Mouse (Mus musculus) spleen, adult 2 months (tissue): ENCODE results near the gene 4930563M21Rik. TPM values are rescaled to one million over a fixed set of nuclear protein-coding genes. Genes with fewer than 3 reads are reported as not detected.

Source experiments
- DNase-seq, 2 experiments: peaks; one replicate each; pipeline versions ENCODE4 v3.0.0 to v3.0.0-alpha.2; 2012 to 2021; ENCODE audit warnings: low spot score in 2 of 2, low read depth in 1 of 2
- H3K27ac ChIP-seq: fragments of 200-500 bp; 2 replicates; pipeline ENCODE4 v1.5.1; 2012; ENCODE audit warnings: low read length, inconsistent platforms; ENCODE audit not compliant: insufficient read depth
- H3K27me3 ChIP-seq: fragments of 200-500 bp; 2 replicates; pipeline ENCODE4 v1.6.1; 2012; ENCODE audit warnings: mild to moderate bottlenecking, moderate library complexity, low read length, inconsistent platforms; ENCODE audit not compliant: control insufficient read depth, insufficient read depth
- H3K36me3 ChIP-seq: fragments of 200-500 bp; 2 replicates; pipeline ENCODE4 v1.6.1; 2012; ENCODE audit warnings: mild to moderate bottlenecking, low read length, inconsistent platforms; ENCODE audit not compliant: control insufficient read depth, insufficient read depth
- H3K4me1 ChIP-seq: fragments of 200-500 bp; 2 replicates; pipeline ENCODE4 v1.6.1; 2011; ENCODE audit warnings: inconsistent platforms; ENCODE audit not compliant: control insufficient read depth, insufficient read depth, insufficient read length
- H3K4me3 ChIP-seq: fragments of 200-500 bp; 2 replicates; pipeline ENCODE4 v1.5.1; 2011; ENCODE audit warnings: mild to moderate bottlenecking, inconsistent platforms; ENCODE audit not compliant: insufficient read depth, insufficient read length; ENCODE audit errors: extremely low read depth
- CTCF ChIP-seq: fragments of 200-500 bp; IDR thresholded peaks from 2 replicates; pipeline ENCODE4 v1.5.1; 2011; ENCODE audit warnings: mild to moderate bottlenecking, inconsistent platforms; ENCODE audit not compliant: insufficient read depth, insufficient read length, insufficient replicate concordance; ENCODE audit errors: extremely low read depth
- POLR2A ChIP-seq: fragments of 200-500 bp; IDR thresholded peaks from 2 replicates; pipeline ENCODE4 v1.6.1; 2011; ENCODE audit warnings: low read depth, low read length, inconsistent platforms
- WGBS: fragments of 180-500 bp; shearing (Covaris S2); methylation state at CpG from one replicate; pipeline ENCODE4 v1.1.7; 2018; 5-methylcytosine and 5-hydroxymethylcytosine counted together
- polyA plus RNA-seq: library from polyadenylated mRNA; depleted of rRNA; stranded (reverse); fragments of >200 nt; gene quantifications from 2 replicates; pipeline ENCODE4 v1.2.3, GENCODE M21; 2012; rRNA removed

The 4930563M21Rik gene
- not detected in 2 replicates for polyA plus RNA-seq

- 79% methylated on average over 4 of the region's 4 CpGs for WGBS
- H3K36me3 ChIP-seq = no peaks in the 10 kb centered on the region
These were observed at the start of gene 4930563M21Rik for GRCm38 (mm10) chr9:56010450-56010849. Gene 4930563M21Rik, minus strand, starts transcription at chr9:56010550.

DNA sequence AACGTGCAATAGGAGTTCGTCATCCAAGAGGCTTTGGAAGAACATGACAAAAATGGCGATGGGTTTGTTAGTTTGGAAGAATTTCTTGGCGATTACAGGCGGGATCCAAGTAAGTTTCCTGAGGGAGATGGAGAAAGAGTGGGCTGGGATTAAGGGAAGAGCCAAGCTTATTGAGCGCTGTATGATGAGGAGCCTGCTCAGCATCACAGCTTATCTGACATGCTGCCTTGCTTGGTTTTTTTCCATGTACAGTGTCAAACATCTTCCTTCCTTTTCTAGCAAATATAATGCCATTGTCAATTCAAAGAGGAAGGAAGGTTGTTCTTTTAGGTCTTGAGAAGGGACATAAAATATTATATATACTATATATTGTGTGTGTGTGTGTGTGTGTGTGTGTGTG lies 45.8 kb upstream of the 4930563M21Rik start:
- TF ChIP-seq CTCF (no peak), POLR2A (no peak)
- 91% methylated on average over 6 of the region's 6 CpGs for WGBS
- no peak for DNase-seq
- H3K27me3 ChIP-seq = no peaks in the 10 kb centered on the region
- H3K36me3 ChIP-seq = peaks cover 16% of the 10 kb centered on the region
- peaks cover 2% of the 10 kb centered on the region; the same call in 1 of the 2 replicates for H3K4me1 ChIP-seq
- H3K27ac ChIP-seq = no peak overlapping the region
- H3K4me3 ChIP-seq = no peak overlapping the region

More at GRCm38 (mm10) chr9:56010450-56010849, at the start of gene 4930563M21Rik:
- DNase-seq = no peak
- Histone ChIP-seq H3K27me3 (no peaks in the 10 kb centered on the region), H3K4me1 (no peaks in the 10 kb centered on the region), H3K27ac (no peak within 1 kb of the TSS), H3K4me3 (no peak within 1 kb of the TSS)
- TF ChIP-seq CTCF = no peak
- TF ChIP-seq POLR2A = no peak

DNA sequence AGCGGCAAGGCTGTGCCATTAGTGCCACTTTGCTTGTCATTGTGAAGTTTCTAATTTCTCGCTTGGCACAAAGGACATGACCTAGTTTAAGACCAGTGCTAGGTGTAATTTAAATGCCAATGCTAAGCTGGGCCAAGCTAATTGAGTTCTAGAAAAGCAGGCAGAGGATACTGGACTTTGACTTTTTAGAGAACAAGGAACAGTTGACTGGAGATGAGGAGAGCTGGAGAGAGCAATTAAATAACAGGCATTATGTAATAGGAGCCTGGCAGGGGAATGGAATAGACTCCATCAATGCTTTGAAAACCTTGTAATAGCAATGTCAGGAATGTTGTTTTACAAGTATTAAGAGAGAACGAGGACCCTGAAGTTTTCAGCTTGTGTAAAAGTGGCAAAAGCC lies 43.4 kb upstream of the 4930563M21Rik start:
- H3K4me3 ChIP-seq = no peak overlapping the region
- no peak overlapping the region for H3K27ac ChIP-seq
- no peaks in the 10 kb centered on the region for H3K27me3 ChIP-seq
- no peak for TF ChIP-seq CTCF
- 91% methylated on average over 3 of the region's 3 CpGs for WGBS
- peaks cover 10% of the 10 kb centered on the region for H3K36me3 ChIP-seq
- DNase-seq = no peak
- H3K4me1 ChIP-seq = peaks cover 2% of the 10 kb centered on the region; the same call in 1 of the 2 replicates

- TF ChIP-seq POLR2A (no peak), CTCF (no peak)
- no peak for DNase-seq
- WGBS = 2% methylated on average over 16 of the region's 16 CpGs
- H3K27ac ChIP-seq = peak overlapping the region; percentile 68
- peak overlapping the region; percentile 85 for H3K4me3 ChIP-seq
- no peaks in the 10 kb centered on the region for H3K27me3 ChIP-seq
- H3K4me1 ChIP-seq = peaks cover 2% of the 10 kb centered on the region
- peaks cover 1% of the 10 kb centered on the region for H3K36me3 ChIP-seq
These were observed 31.9 kb upstream of the 4930563M21Rik start for GRCm38 (mm10) chr9:56042181-56042621.

DNA sequence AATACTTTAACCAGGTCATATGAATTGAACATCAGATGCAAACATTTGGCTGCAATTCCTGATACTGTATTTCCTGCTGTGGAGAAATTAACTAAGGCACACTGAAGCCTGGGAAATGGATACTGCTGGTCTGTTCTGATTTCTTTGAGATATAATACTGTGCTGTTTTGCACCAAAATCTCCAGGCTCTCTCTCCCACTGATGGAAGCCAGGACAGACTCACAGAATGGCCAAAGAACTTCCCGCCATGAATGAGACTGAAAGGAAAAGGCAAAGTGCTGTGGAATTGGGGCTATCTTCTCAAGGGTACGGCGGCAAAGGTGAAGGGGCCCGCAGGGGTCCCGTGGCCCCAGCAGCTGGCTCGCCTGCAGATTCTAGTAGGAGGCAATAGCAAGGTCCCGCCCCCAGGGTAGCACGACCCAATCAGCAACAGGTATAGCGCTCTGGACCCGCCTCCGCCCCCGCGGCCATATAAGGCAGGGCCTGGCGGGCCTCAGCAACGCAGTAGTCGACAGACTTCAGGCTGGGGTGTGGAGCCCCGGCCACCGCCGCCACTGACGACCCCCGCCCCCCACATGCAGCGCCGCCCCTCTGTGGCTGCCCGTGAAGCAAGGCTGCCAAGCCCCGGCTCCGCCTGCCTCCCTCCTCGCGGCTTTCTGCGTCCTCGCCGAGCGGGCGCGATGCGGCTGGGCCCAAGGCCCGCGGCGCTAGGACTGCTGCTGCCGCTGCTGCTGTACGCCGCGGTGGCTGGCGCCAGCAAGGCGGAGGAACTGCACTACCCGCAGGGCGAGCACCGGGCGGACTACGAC lies 31.2 kb upstream of the 4930563M21Rik start, which contains the start of gene Rcn2:
Gene Rcn2 (plus strand): TSS at position 474 of the 809 bp plus-strand sequence.
- TF ChIP-seq POLR2A (peak; percentile 84), CTCF (no peak)
- H3K4me1 ChIP-seq = peaks cover 2% of the 10 kb centered on the region
- peak; percentile 83 to 94 for DNase-seq
- WGBS = under 1% methylated on average over 49 of the region's 49 CpGs
- peak within 1 kb of the TSS; percentile 85 for H3K4me3 ChIP-seq
- peaks cover 1% of the 10 kb centered on the region for H3K36me3 ChIP-seq
- H3K27me3 ChIP-seq = no peaks in the 10 kb centered on the region
- peak within 1 kb of the TSS; percentile 68 for H3K27ac ChIP-seq

DNA sequence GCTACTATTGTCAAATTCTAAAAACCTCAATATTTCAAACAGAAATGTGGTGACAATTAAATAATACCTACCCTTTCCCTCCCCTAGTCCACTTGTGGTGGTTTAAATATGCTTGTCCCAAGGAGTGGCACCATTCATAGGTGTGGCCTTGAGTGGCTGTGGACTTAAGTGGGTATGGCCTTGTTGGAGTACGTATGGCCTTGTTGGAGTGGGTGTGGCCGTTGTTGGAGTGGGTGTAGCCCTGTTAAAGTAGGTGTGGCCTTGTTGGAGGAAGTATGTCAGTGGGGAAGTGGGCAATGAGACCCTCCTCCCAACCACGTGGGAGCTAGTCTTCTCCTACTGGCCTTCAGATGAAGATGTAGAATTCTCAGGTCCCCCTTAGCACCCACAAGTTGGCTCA lies 21.9 kb upstream of the 4930563M21Rik start:
- 68% methylated on average over 3 of the region's 3 CpGs for WGBS
- no peaks in the 10 kb centered on the region for H3K36me3 ChIP-seq
- H3K27ac ChIP-seq = no peak overlapping the region
- no peaks in the 10 kb centered on the region for H3K4me1 ChIP-seq
- TF ChIP-seq POLR2A = no peak
- no peak for TF ChIP-seq CTCF
- H3K27me3 ChIP-seq = no peaks in the 10 kb centered on the region
- DNase-seq = no peak
- no peak overlapping the region for H3K4me3 ChIP-seq

GRCm38 (mm10) chr9:56027292-56027691 lies 16.9 kb upstream of the 4930563M21Rik start:
- H3K27me3 ChIP-seq = no peaks in the 10 kb centered on the region
- no peak overlapping the region for H3K27ac ChIP-seq
- no peak for TF ChIP-seq CTCF
- no peak for TF ChIP-seq POLR2A
- H3K4me3 ChIP-seq = no peak overlapping the region
- no peak for DNase-seq
- no peaks in the 10 kb centered on the region for H3K36me3 ChIP-seq
- no peaks in the 10 kb centered on the region for H3K4me1 ChIP-seq
- 88% methylated on average over 16 of the region's 16 CpGs for WGBS
